9 mouse cellular contexts compared by ENCODE assay signal in genomic region chr1:170292239-170292951, GRCm38 (mm10). TPM values are rescaled to one million over a fixed set of nuclear protein-coding genes. Genes with fewer than 3 reads are reported as not detected.
DNase-seq lines count a peak whose midpoint lies in the region; ATAC-seq lines count a peak whose summit lies in the region.
"Had no signal": no experiment of that assay in that cellular context is flagged by ENCODE, and none has a peak within 500 bp of the region (broad histone marks: within the 10 kb centered on the region; RNA-seq: fewer than 3 reads in every experiment).

No protein-coding gene starts in this region.

- 0 out of 2 replicates have a peak, but pooled peaks cover 3% of the 10 kb centered on the region for H3K9me3 ChIP-seq in kidney, embryonic 15.5 days (replicated peaks)
- no peaks in the 10 kb centered on the region for H3K9me3 ChIP-seq in limb, embryonic 13.5 days
- H3K9me3 ChIP-seq: G1E had no signal

- no peak overlapping the region for H3K4me3 ChIP-seq in kidney, embryonic 15.5 days (replicated peaks)
- H3K4me3 ChIP-seq in limb, embryonic 13.5 days, result 0 out of 2 replicates have a peak overlapping the region, but pooled peaks have one; percentile 7

- no peaks in the 10 kb centered on the region for H3K36me3 ChIP-seq in kidney, embryonic 15.5 days
- H3K36me3 ChIP-seq in limb, embryonic 13.5 days, result no peaks in the 10 kb centered on the region
- H3K36me3 ChIP-seq: G1E had no signal

- no peak overlapping the region for H3K9ac ChIP-seq in kidney, embryonic 15.5 days
- H3K9ac ChIP-seq in limb, embryonic 13.5 days, result no peak overlapping the region

- H3K27ac ChIP-seq in kidney, embryonic 15.5 days, result no peak overlapping the region
- H3K27ac ChIP-seq in limb, embryonic 13.5 days, result no peak overlapping the region

- peak; percentile 48 for DNase-seq in kidney, adult 11 months
- DNase-seq in cerebellum, adult 8-10 months, result peak; percentile 49
- DNase-seq in forelimb bud, embryonic 11.5 days (ENCODE audit: low read depth, low spot score), result peak; percentile 56
- peak; percentile 83 for DNase-seq in kidney, adult 9 months
- peak; percentile 88 for DNase-seq in retina, embryonic 14.5 days (ENCODE audit: low spot score)
- DNase-seq in thymus, postnatal 14 days, result no peak

- no peaks in the 10 kb centered on the region for H3K4me1 ChIP-seq in kidney, embryonic 15.5 days
- H3K4me1 ChIP-seq in limb, embryonic 13.5 days, result no peaks in the 10 kb centered on the region; the same call in 1 of the 2 replicates

- no peak for ATAC-seq in kidney, embryonic 15.5 days (replicated peaks; ENCODE audit: low FRiP score)
- ATAC-seq in limb, embryonic 13.5 days (ENCODE audit: low FRiP score, low read depth), result peak; percentile 59

- no peaks in the 10 kb centered on the region for H3K27me3 ChIP-seq in kidney, embryonic 15.5 days
- no peaks in the 10 kb centered on the region for H3K27me3 ChIP-seq in limb, embryonic 13.5 days

- no peak overlapping the region for H3K4me2 ChIP-seq in kidney, embryonic 15.5 days
- peak overlapping the region; percentile 31; the same call in 1 of the 2 replicates for H3K4me2 ChIP-seq in limb, embryonic 13.5 days (replicated peaks)

- WGBS in kidney, embryonic 15.5 days, result 45% methylated on average over 9 of the region's 9 CpGs
- WGBS in limb, embryonic 13.5 days, result 46% methylated on average over 9 of the region's 9 CpGs

RNA-seq across cellular contexts. Expression of gene Gm7694, which starts 13.7 kb away (rescaled TPM):
- polyA plus RNA-seq in kidney, embryonic 15.5 days (2015; fragmentation: Nextera tagmentation; extraction: Ambion mirVana), result 5.8 TPM in 2 replicates
- polyA plus RNA-seq in limb, embryonic 13.5 days (2015; fragmentation: Nextera tagmentation; extraction: Ambion mirVana), result 4.8 and 5.6 TPM in 2 replicates

RNA-seq across cellular contexts. Expression of gene Sh2d1b1, which starts 15.3 kb away (rescaled TPM):
- polyA plus RNA-seq in kidney, embryonic 15.5 days (2015; fragmentation: Nextera tagmentation; extraction: Ambion mirVana), result 0.06 and 0.16 TPM in 2 replicates
- polyA plus RNA-seq in limb, embryonic 13.5 days (2015; fragmentation: Nextera tagmentation; extraction: Ambion mirVana), result 0.09 TPM in 1 of 2 replicates, not detected in the other
- polyA plus RNA-seq: G1E had no signal

RNA-seq across cellular contexts. Expression of gene Spata46, which starts 16.2 kb away (rescaled TPM):
- polyA plus RNA-seq in kidney, embryonic 15.5 days (2015; fragmentation: Nextera tagmentation; extraction: Ambion mirVana), result 2.1 and 2.5 TPM in 2 replicates
- 1.4 and 2.8 TPM in 2 replicates for polyA plus RNA-seq in limb, embryonic 13.5 days (2015; fragmentation: Nextera tagmentation; extraction: Ambion mirVana)
- polyA plus RNA-seq: G1E had no signal

RNA-seq across cellular contexts. Expression of gene Sh2d1b2, which starts 59.8 kb away (rescaled TPM):
- polyA plus RNA-seq in kidney, embryonic 15.5 days (2015; fragmentation: Nextera tagmentation; extraction: Ambion mirVana), result not detected in 2 replicates
- polyA plus RNA-seq in limb, embryonic 13.5 days (2015; fragmentation: Nextera tagmentation; extraction: Ambion mirVana), result 0.05 TPM in 1 of 2 replicates, not detected in the other
- polyA plus RNA-seq: G1E had no signal
